Mouse (Mus musculus) monocyte, adult 5-6 weeks (primary cell): Measurements from ENCODE around the gene Ehbp1. TPM values are rescaled to one million over a fixed set of nuclear protein-coding genes. Genes with fewer than 3 reads are reported as not detected.

Experiments used
- ATAC-seq: fragments of 153-309, 156-312 bp; replicated peaks from 2 replicates; pipeline ENCODE4 v1.8.0; 2017; ENCODE audit warnings: mild to moderate bottlenecking; ENCODE audit not compliant: low TSS enrichment, insufficient number of reproducible peaks, severe bottlenecking, poor library complexity, low FRiP score
- total RNA-seq: library from RNA; stranded (forward); fragments of 200-1000, 200-491, 200-594 nt; gene quantifications from 3 replicates; pipeline ENCODE4 v1.2.3, GENCODE M21; 2017

The Ehbp1 gene
- total RNA-seq, 1 experiment from 2014 or later = 12.2 TPM

DNA sequence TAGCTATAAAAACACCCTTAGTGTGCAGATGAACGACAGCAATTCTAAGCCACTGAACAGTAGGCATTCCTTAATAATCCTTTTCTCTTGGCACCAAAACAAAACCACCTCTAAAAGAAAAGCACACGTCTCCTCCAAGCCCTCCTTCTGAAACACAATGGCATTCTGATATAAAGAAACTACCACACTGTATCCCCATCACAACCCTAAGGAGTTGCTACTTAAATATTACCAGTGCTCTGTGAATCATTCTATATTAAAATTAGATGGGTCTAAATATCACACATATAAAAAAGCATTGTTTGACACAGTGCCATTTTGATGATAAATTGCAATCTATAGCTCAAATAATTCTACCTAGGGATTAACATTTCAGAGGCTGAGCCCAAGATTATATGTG lies 135.9 kb downstream of the Ehbp1 start:
- ATAC-seq = no peak

DNA sequence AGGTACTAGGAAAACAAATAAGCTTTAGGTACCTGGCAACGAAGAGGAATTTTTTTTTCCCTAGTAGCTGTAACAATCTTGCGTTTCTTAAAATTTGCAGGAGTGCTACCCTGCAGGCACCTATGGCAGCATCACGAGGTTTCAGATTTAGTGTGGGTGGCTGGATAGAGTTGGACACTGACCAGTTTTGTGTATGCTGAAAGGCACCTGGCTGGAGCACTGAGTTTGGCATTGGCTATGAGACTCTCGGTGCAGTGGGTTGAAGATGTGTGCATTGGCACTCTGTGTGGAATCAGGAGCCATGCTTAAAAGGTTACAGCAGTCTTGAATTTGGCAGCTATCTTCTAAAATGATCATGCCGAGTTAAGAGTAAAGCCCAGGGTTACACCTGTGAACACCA lies 138.7 kb downstream of the Ehbp1 start:
- ATAC-seq = no peak

DNA sequence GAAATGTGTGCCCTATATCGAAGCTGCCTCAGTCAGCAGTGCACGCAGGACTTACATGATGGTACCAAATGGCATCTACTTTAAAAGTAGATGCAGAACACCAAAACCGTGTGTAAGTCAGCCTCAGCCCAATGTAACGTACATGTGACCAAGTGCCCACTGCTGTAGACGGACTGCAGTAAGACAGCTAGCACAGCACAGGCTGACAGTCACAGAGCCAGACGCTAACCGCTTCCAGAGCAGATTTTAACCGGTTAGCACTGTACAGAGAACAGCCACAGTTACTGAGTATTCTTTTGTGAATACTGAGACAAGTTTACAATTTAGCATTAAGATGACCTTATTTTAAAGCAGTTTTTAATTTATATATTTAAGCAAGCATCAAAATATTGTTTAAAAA lies 141.0 kb downstream of the Ehbp1 start:
- no peak for ATAC-seq

DNA sequence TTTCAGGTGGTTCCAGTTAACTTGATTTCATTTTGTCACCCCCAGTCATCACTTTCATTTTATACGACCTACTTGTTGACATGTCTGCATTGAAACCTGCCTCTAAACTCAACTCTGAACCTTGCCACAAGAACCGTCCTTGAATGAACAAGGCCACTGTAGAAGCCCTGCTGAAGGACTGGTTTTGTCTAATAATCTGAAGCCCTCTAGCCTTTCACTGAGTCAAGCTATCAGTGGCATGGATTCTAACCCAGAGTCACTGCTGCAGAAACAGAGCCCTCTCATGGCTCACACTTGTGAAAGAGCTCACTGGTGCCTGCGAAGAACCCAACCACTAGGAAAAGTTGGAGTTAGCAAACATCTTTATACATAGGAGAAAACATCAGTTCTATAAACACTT lies 142.2 kb downstream of the Ehbp1 start:
- ATAC-seq = no peak

DNA sequence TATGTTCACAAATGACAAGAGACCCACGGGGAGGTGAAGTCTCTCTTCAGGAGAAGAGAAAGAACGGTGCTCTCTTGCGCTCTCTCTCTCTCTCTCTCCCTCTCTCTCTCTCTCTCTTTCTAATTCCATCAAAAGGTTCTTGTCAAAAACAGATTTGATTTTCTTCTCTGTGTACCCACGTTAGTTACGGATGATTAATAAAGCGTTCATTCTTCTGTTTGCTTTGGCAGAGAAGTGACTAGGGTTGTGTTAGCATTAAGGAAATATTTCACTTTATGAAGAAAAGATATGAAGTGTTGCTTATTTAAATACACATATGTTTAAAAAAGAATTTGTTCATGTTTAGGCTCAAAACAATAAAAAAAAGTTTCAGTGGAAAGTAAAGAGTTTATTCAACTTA lies 143.7 kb downstream of the Ehbp1 start:
- ATAC-seq = no peak

DNA sequence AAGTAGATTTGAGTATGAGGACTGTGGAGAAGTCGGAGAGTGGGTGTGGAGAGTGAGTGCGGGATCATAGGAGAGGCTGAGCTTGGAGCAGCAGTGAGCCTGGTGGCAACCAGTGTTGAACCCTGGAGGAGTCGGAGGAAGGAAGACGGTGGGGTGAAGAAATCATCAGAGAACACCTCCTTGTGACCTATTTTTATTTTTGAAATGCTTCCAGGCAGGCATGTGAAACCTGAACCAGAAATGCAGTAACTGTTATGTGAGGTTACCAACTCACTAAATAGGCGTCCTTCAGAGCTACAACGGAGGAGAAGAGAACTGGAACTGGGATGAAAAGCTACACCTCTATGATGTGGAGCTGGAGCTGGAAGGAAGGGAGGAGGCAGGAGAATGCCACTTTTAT lies 144.2 kb downstream of the Ehbp1 start:
- ATAC-seq = no peak

DNA sequence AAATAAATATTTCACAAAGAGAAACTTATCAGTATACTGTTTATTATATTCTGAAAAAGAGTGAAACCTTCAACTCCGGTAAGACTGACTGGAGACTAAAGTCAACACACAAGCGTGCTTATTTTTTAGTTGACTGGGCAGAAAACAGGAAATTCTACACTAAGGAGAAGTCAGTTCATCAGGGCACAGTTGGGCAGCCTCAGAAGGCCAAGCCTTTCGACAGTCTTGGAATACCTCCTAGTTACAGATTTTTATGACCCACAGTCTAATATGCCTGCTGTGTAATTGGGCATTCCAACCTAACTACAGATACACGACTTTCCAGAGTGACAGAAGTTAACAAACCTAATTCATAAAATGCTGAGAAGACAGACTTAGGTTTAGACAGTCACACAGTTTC lies 145.3 kb downstream of the Ehbp1 start:
- ATAC-seq = no peak

DNA sequence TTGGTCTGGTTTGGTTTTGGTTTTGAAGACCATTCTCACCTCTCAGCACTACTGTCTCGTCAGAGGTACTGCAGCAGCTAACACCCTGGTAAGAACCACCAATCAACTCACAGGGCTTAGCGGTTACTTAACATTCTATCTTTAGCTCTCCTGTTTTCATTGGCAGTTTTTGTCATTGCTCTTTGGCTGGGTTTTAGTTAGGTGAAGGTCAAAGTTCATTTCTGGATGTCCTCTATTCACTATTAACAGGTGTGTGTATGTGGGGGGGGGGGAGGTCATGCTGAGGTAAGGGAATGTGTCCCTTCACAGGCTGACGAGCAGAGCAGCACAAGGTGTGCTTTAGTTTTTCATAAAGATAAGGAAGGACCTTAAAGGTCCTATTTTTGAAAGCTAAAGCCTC lies 147.5 kb downstream of the Ehbp1 start:
- ATAC-seq = no peak

DNA sequence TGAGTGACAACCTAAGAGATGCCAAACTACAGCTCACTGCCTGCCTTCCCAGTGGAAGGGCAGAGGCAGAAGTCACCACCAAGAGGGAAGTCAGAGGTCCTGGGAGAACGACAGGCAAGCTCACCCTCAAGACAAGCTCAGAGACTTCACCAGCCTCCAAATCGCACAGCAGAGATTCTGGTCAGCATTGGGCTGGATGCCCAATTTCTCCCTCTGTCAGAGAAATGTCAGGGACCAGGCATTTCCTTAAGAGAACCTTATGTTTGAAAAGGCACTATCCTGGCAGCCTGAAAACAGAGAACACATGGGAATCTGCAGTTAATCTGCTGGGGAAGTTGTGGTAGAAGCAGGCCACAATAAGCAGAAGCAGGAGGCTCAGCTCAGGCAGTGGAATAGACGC lies 151.5 kb downstream of the Ehbp1 start:
- no peak for ATAC-seq

DNA sequence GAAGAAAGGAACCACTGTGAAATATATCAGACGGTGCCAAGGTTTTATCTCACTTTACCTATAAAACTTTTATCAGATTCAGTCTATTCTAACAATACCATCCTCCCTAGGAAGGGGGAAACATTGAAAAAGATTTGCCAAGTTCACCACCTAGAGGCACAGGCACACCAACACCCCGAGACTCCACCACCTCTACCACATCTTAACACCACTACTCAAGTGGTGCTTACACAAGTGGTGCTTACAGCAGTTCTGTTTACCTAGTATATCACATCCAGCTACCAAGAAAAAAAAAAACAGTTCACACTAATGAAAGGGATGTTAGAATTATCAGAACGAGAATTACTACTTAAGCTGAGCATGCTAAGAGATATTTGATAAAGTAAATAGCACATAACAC lies 152.1 kb downstream of the Ehbp1 start:
- ATAC-seq = no peak

DNA sequence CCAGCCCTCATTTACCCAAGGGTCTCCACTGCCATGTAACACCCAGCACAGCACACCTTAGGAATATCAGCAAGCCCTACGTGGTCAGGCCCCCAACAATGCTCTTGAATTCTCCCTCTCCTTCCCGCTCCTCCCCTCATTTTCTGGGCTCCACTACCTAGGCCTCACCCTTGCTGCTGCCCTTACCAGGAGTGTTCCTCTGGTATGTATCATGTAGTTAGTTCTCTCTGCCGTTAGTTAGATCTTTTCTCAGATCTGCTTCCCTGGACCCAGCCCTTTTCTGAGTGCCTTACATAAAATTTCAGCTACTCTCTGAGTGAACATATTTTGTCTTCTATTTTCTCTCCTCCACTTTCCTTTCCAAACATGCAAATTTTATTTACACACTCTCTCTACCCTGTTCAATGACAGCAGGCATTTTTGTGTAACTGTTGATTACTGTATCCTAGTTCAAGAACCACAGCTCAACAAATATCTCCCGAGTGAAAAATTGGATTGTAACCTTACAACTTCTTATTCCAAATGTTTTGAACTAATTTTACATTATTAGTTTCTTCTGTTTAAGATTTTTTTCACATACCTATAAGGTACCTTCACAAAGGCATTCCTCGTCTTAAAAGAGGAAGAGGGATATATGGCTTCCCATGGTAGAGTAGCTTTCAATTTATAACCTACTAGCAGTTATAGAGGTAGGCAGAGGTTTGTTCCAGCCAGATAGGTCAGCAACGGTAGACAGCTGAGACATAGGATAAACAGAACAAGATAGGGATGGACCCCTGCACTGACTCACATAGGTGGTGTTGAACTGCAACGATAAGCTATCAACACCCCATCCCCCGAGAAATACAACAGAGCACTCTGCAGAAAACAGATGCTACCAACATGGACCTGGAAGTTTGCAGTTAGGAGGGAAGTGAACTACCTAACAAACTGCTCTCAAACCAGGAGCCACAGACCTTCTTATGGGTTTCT lies 160.3 kb downstream of the Ehbp1 start:
- ATAC-seq = no peak

DNA sequence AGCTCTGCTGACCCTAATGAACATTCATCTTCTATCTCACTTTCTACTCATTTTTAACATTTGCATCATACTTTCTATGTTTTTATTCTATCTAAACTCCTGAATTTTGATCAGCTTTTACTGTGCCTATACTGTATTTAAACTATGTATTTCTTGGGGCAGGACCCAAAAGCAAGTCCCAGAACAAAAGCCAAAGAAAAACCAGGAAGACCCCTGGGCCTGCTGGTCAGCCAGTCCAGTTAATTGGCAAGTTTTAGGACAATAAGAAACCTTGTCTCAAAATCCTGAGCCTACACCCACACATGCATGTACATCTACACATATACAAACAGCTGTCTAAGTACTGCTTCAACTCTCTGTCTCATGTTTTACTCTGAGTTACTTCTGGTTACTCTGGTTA lies 161.9 kb downstream of the Ehbp1 start:
- ATAC-seq = no peak

DNA sequence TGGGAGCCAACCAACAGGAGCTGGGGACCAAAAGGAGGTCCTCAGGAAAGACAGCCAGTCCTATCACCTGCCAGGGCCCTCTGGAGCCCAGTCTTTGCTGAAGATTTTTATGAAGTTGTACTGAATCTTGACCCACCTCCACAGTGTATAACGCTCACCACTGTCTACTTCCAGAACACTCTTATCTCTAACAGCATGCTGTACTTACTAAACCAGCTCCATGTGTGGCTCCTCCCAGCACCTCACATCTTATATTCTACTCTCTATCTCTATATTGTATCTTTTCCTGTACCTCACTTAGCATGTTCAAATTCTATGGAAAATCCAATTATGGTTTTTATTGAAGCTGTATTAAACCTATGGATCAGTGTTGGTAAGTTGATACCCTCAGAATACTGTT lies 163.5 kb downstream of the Ehbp1 start:
- ATAC-seq = no peak

DNA sequence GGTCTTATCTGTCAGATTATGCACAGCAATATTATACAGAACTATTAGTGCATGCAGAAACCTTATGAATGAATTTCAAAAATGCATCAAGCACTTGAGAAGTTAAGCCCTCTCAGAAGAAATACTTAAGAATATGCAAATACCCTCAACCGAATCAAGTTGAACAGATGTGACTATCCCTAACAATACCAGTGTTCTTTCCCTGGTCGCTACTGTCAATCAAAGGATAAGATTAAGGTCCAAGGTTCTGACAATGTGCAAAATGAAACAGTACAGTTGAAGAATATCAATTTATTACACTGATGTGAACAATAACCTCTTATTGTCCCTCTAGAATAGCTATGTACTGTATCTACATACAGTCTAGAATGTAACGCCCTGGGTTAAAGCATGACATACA lies 167.8 kb downstream of the Ehbp1 start:
- ATAC-seq = no peak

DNA sequence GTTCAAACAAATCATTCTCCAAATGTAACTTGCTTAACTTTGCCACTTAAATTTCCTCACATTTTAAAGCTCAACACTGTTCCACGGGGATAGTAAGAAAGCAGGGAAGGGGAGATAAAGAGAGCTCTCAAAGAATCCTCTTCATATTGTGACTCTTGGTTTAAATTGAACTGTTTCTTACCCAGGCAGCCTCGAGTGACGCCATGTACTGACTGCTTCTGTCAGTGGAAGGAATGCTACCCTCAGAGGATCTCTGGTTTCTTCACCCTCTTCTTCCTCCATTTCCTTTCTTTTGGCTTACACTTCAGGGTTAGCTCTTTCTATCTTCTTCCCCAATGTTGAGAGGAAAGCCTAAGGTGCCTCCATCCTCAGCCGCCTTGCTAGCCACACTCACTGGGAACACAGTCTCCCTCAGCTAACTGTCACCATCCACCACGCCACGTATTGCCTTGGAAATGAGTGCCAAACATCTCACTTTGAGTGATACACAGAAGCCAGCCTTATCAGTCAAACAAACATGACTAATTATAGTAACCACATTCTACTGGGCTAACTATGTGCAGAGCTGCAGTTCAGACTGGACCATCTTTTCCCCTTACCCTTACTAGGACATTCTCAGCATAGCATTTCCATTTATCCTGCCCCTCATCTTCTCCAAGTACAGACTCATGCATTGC lies 171.0 kb downstream of the Ehbp1 start:
- no peak for ATAC-seq

DNA sequence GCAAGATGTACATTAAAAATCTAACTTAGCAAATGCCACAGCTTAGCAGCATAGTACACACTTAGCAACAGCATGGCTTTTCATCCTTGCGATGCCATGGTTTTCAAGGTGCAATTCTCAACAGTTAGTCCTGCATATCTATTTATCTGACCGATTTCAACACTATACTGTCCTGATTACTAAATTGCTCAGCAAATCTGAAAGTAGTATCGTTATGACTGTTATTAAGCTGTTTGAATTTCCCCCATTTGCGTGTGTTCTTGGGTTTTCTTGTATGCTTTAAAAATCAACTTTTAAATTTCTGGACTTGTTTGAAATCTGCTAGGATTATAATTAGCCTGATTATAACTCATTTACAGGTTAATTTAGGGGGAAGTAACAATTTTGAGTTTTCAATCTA lies 184.2 kb downstream of the Ehbp1 start:
- no peak for ATAC-seq

DNA sequence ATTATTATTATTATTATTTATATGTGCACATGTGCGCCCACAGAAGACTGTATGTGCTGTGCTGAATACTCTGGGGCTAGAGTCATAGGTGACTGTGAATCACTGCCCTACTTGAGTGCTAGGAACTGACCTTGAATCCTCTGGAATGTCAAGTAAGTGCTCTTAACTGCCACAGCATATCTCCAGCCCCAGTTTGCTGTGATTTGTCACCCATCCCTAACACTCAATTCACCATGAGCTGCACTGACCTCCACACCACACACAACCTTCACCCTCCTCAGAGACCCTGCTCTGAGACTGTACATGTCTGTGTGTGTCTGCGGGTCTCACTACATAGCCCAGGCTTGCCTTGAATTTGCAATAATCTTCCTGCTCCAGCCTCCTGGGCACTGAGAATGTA lies 185.9 kb downstream of the Ehbp1 start:
- no peak for ATAC-seq

DNA sequence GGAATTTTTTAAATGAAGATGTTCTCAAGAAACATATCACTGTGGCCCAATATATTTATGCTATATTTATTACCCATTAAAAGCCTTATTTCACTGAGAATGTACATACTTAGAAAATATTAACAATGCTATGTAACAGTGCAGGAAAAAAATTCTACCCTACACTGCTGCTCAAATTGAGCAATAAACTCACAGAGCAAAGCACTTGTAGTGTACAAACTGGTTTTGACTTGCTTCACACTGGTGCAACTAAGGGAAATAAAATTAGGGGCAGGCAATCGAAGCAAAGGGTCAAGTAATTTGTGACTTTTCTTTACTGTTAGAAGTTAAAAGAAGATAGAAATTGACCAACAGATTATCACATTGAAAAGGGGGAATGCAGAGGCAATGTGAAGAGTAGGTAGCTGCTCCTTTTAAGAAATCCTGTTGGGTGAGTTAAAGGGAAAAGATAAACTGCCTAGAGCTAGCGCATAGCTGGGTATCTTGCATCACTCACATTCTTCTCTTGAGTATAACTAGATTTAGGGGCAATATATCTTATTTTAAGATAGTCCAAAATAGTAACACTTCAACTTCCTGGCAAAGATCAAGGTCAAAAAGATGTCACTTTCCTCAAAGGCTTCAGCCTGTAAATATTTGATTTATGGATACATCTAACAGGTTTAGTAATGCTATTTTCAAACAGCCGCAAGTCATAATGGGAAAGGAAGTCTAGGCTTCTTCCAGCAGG lies 186.6 kb downstream of the Ehbp1 start:
- no peak for ATAC-seq

DNA sequence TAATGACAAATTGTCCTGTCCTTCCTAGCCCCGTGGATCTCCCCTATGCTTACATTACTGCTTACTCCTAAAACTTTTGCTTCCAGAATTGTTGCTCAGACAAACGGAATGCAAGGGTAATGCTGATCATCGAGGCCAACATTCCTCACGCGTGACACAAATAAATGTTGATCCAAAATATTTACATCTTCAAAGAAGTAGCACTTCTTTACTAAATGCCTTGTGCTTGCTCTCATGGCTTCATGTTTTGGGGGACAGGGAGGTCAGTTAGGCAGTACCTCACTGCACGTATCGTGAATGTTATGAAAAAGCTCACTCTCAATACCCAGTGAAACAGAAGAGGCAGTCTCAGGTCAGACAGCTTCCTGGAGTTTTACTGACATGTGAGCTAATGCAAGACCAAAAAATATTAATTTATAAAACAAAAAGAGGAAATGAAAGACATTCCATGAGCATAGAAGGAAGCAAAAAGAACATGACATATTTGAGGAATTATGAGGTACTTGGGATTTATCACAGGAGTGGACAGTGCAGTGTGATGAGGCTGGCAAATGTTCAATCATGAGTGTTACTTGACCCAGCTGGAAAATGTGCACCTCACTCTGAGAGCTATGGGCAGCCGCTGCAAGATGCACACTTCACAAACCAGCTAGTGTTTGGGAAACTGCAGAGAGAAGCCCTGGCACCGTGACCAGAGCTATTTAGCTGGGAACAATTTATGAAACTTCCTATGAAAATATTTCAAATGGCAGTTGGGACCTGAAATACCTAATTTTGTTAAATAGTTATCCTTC lies 187.4 kb downstream of the Ehbp1 start:
- ATAC-seq = no peak
